Mouse (Mus musculus) cortical plate, adult 2 months (tissue): ENCODE measurements around the gene Zbtb5. TPM values are rescaled to one million over a fixed set of nuclear protein-coding genes. Genes with fewer than 3 reads are reported as not detected.
A peak's percentile ranks its signal among the peaks of the same experiment; 100 is the strongest.

ENCODE experiments used
- H3K27ac ChIP-seq: fragments of 200-500 bp; 2 replicates; pipeline ENCODE4 v1.5.1; 2012; ENCODE audit warnings: low read length, control low read depth, inconsistent platforms; ENCODE audit not compliant: insufficient read depth
- H3K4me1 ChIP-seq: fragments of 200-500 bp; 2 replicates; pipeline ENCODE4 v1.6.1; 2011; ENCODE audit warnings: low read length; ENCODE audit not compliant: control insufficient read depth, insufficient read depth
- H3K4me3 ChIP-seq: fragments of 200-500 bp; 2 replicates; pipeline ENCODE4 v1.5.1; 2011; ENCODE audit warnings: mild to moderate bottlenecking, low read length, control low read depth; ENCODE audit not compliant: insufficient read depth
- CTCF ChIP-seq: fragments of 200-500 bp; IDR thresholded peaks from 2 replicates; pipeline ENCODE4 v1.5.1; 2011; ENCODE audit warnings: mild to moderate bottlenecking, control low read depth, low read length; ENCODE audit not compliant: insufficient read depth; ENCODE audit errors: extremely low read depth
- POLR2A ChIP-seq: fragments of 200-500 bp; IDR thresholded peaks from 2 replicates; pipeline ENCODE4 v1.6.1; 2011; ENCODE audit warnings: mild to moderate bottlenecking, low read length, control low read depth; ENCODE audit not compliant: insufficient read depth; ENCODE audit errors: extremely low read depth
- polyA plus RNA-seq: library from polyadenylated mRNA; depleted of rRNA; stranded (reverse); fragments of >200 nt; gene quantifications from 2 replicates; pipeline ENCODE4 v1.2.3, GENCODE M21; 2012

The Zbtb5 gene
- polyA plus RNA-seq, 1 experiment, result 8.2 TPM

DNA sequence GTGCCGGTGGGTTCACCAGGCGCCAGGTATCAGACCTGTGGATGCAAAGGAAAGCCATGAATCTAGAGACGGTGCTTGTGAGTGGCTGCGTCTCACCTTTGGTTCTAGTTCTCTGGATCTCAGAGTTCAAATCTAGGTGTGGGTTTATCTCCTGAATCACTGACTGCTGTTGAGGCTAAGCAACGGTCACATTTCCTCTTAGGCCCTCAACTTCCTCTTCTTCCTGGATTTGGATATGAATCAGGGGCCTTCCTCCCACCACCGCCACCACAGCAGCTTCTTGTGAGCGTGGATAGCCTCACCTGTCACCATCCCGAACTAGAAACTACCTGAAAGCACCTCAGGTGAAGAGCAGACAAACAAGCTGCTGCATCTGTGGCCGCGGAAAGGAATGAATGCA lies 23.8 kb upstream of the Zbtb5 start:
- Histone ChIP-seq H3K27ac (no peak overlapping the region), H3K4me1 (no peaks in the 10 kb centered on the region), H3K4me3 (no peak overlapping the region)
- TF ChIP-seq POLR2A, result no peak
- TF ChIP-seq CTCF, result no peak

DNA sequence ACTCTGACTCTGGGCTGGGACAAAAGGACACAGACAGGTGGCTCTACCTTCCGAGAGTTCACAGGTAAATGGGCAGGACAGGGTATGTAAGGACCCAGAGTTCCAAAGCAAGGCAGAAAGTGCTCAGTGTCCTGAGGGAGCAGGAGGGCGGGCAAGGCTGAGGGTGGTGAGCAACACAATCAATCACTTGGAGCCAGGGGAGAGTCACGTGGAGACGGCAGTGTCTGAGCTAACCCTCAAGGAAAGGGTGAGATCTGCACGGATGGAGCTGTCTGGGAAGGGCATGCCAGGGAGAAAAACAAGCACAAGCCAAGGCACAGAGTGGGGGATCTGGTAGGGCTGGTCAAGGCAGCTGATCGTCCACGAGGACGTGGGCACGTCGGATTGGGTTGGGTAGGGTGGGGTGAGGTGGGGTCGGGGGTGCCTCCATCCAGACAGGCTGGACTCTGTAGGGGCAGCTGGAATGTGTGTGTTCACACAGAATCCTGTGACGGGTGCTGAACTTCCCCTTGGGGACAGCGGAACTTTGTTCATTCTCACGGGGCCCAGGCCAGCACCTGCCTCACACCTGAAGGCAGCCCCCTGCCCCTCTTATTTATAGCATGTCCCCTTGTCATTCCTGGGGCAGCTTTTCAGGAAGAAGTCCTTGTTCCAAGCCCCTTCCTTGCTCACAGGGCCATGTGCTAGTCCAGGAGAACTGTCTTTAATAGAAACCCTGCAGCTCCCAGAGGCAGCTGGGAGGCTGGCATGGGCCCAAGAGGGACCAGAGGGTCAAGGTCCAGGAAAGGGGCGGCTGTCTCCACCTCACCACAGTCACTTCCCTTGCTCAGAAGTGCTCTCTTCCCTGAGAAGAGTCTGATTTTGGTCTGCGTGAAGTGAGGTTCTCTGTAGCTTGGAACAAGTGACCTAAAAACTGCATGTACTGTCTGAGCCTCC lies 22.7 kb upstream of the Zbtb5 start:
- Histone ChIP-seq H3K4me3 (no peak overlapping the region), H3K27ac (no peak overlapping the region), H3K4me1 (no peaks in the 10 kb centered on the region)
- TF ChIP-seq POLR2A, result no peak

DNA sequence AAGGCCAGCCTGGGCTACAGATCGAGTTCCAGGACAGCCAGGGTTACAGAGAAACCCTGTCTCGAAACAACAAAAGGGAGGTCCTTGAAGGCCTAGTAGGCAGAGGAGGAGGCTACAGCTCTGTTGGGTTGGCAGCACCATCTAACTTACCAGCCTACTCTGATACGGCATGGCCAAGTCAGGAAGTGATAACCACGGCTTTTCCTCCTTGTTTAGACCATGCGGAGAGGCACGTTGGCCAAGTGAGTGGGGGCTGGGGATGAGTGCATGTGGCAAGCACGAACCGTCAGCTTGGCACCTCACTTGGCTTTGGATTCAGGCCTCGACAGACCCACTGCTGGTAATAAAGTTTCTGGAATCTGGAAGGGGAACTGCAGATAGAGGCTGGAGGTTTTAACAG lies 20.4 kb upstream of the Zbtb5 start:
- no peak for TF ChIP-seq POLR2A
- TF ChIP-seq CTCF, result no peak
- H3K4me3 ChIP-seq, result no peak overlapping the region
- H3K4me1 ChIP-seq, result no peaks in the 10 kb centered on the region
- H3K27ac ChIP-seq, result no peak overlapping the region

DNA sequence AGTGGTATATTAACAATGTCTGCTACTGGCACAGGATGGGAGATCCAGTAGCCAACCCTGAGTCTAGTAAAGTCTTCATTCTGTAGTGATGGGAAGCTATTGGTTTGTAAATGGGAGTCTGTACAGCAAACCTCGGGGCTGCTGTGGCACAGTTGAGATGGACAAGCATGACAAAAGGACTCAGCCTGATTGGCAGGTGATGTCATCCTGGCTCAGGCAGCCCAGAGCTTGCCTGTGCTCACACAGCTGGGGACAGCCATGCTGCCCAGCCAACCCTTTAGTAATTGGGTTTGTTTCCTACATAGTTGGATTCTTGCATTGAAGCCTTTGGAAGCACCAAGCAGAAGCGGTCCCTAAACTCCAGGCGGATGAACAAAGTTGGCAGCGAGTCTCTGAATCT lies 14.2 kb upstream of the Zbtb5 start:
- H3K27ac ChIP-seq, result no peak overlapping the region
- TF ChIP-seq CTCF, result no peak
- H3K4me3 ChIP-seq, result no peak overlapping the region
- no peaks in the 10 kb centered on the region for H3K4me1 ChIP-seq

DNA sequence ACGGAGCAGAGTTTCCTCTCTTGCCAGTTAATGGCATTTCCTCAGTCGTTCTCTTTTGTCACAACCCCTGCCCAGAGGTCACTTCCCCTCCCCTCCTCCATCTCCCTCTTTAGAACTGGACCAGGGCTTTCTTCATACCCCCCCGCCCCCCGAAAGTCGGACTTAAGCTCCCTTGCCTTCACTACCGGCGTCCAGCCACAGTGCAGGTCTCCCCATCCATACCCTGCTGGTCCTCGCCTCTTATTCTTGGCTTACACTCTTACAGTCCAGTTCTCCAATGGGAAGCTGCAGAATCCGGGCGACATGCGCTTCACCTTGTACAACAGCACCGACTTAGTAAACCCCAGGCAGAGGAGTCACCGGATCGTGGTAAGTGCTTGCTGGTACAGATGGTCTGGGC lies 6.8 kb upstream of the Zbtb5 start:
- H3K27ac ChIP-seq, result no peak overlapping the region
- H3K4me3 ChIP-seq, result peak overlapping the region; percentile 54
- H3K4me1 ChIP-seq, result peaks cover 2% of the 10 kb centered on the region; the same call in 1 of the 2 replicates
- TF ChIP-seq POLR2A (no peak), CTCF (no peak)

DNA sequence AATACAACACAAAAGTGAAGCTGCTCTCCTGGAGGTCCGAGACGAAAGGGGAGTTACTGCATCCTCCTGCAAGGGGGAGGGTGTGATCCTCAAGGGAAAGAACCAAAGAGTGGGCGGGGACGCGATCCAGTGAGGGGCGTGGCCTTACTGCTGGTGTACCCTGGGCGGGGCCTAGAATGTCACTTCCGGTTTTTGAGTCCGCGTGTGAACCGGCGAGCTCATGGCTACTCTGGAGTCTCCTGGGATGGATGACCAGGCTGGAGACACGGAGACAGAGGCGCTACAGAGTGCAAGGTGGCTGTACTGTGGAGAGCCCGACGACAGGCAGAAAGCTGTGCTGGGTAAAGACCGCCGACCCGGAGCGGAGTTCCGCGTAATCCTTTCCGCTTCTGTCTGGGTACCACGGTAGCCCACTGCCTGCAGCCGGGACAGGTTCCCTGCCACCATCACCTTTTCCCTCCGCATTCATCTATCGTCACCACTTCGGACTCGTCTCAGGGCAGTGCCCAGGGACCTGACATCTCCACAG lies 6.3 kb upstream of the Zbtb5 start, which contains the start of gene Polr1e:
Gene Polr1e (plus strand): TSS at position 132 of the 529 bp plus-strand sequence.
- TF ChIP-seq CTCF (no peak), POLR2A (peak; percentile 60; the same call in 1 of the 2 replicates)
- Histone ChIP-seq H3K4me3 (peak within 1 kb of the TSS; percentile 54), H3K27ac (no peak within 1 kb of the TSS), H3K4me1 (peaks cover 2% of the 10 kb centered on the region; the same call in 1 of the 2 replicates)

DNA sequence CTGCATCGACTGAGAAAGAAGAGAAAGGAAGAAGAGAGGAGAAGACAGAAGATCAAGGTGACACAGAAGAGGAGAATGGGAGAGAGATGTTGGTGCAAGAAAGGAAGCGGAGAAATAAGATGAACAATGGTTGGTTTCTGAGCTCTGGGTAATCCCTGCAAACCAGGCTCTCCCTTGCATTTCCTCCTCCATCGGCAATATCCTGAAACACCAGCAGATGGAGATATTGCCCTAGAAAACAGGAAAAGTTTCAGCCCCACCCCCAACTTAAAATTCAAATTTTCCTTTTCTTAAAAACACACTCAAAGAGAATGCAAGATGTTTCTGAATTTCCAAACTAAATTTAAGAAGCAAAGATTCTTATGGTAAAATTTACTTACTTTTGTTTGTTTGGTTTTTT lies 3.4 kb upstream of the Zbtb5 start:
- Histone ChIP-seq H3K27ac (no peak overlapping the region), H3K4me3 (no peak overlapping the region), H3K4me1 (peaks cover 4% of the 10 kb centered on the region)
- TF ChIP-seq CTCF, result peak; percentile 76
- TF ChIP-seq POLR2A, result no peak

DNA sequence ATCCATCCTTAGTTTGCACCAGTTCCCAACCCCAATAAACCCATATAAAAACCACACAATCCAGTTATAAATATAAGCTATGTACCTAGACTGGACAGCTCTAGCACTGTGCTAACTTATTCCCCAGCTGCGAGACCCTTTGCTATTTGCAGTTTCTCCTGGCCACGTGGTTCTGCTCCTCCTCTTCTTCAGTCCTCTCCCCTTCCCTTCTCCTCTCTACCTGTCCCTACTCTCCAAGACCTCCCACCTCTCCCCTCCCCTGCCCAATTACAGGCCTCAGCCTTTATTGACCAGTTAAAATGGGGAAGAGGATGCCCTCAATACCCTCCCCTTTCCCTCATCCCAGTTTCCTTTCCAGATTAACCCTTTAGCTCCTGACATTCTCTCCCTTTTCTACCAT lies 1.3 kb upstream of the Zbtb5 start:
- Histone ChIP-seq H3K27ac (no peak overlapping the region), H3K4me1 (peaks cover 6% of the 10 kb centered on the region), H3K4me3 (peak overlapping the region; percentile 51; the same call in 1 of the 2 replicates)
- TF ChIP-seq POLR2A (no peak), CTCF (no peak)

DNA sequence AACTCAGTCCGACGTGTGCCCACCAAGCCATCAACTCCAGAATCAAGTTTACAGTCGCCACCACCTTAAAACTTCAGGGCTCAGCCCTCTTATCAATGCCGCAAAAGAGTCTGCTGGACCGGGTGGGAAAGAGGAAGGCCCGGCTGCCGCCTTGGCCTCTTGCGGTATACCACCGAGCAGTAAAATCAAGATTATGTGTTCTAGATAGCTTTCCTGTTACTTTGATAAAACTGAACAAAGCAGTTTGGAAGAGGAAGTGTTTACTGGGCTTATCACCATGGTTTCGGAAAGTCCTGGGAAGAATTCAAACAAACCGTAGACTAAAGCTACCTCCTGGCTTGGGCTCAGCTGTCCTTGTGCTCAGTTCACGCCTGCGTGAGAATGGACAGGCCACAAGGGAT lies 819 bp upstream of the Zbtb5 start:
- no peak for TF ChIP-seq CTCF
- TF ChIP-seq POLR2A, result no peak
- Histone ChIP-seq H3K27ac (peak overlapping the region; percentile 20), H3K4me1 (peaks cover 6% of the 10 kb centered on the region), H3K4me3 (peak overlapping the region; percentile 51)

DNA sequence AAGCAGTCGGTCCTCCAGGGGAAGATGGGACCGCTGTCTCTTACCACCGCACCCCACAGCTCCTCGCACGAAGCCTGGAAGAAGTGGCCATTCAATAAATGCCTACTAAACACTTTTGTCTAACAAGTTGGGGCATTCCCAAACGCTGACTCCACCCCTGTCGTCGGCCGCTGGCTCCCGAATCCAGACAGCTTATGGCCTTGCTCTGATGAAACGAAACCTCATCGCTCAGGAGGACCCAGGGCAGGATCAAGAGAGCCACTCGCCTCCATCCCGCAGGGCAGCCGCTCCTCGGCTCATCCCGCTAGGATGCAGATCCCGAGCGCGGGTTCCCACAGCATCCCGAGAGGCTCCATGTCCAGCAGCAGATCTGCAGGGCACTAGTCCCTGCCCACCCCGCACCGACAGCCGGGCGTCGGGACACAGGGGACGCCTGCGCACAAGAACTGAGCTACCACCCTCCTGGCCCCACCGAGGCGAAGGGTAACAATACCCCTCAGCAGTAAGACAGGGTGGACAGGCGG lies 569 bp downstream of the Zbtb5 start:
- H3K4me1 ChIP-seq, result peaks cover 6% of the 10 kb centered on the region
- H3K4me3 ChIP-seq, result peak overlapping the region; percentile 89
- peak overlapping the region; percentile 76 for H3K27ac ChIP-seq
- TF ChIP-seq CTCF (no peak), POLR2A (no peak; the same call in 1 of the 2 replicates)
